In genomic region chr14:37165266-37165926, GRCm38 (mm10) we compare ENCODE assay signal across 8 mouse cellular contexts. TPM values are rescaled to one million over a fixed set of nuclear protein-coding genes. Genes with fewer than 3 reads are reported as not detected.
DNase-seq lines count a peak whose midpoint lies in the region; ATAC-seq and TF ChIP-seq lines count a peak whose summit lies in the region.

No protein-coding gene starts in this region.

- WGBS in hindbrain, postnatal 0 days = 50% methylated on average over 1 of the region's 1 CpGs

- H3K4me1 ChIP-seq in hindbrain, postnatal 0 days (ENCODE audit: insufficient read depth, low read length) = no peaks in the 10 kb centered on the region

- no peak for ATAC-seq in hindbrain, postnatal 0 days
- peak; percentile 85 for ATAC-seq in megakaryocyte progenitor cell, adult 5-6 weeks (replicated peaks; ENCODE audit: poor library complexity)

- H3K27ac ChIP-seq in hindbrain, postnatal 0 days = no peak overlapping the region

- H3K4me3 ChIP-seq in hindbrain, postnatal 0 days (ENCODE audit: low read length) = no peak overlapping the region

- H3K9ac ChIP-seq in hindbrain, postnatal 0 days (replicated peaks; ENCODE audit: low read length) = no peak overlapping the region

- H3K4me2 ChIP-seq in hindbrain, postnatal 0 days (ENCODE audit: low read depth, low read length) = no peak overlapping the region

- peak; percentile 24 for DNase-seq in heart, adult 8-10 months (ENCODE audit: low spot score)
- no peak for DNase-seq in heart, postnatal 36 days
- DNase-seq in thymus, postnatal 14 days = peak; percentile 4
- DNase-seq in thymus, adult 18-20 months = no peak
- peak; percentile 30 for DNase-seq in brain, embryonic 18.5 days (ENCODE audit: low read depth, low spot score)
- peak; percentile 76 for DNase-seq in hindbrain, postnatal 0 days (ENCODE audit: low spot score)
- no peak for DNase-seq in ovary, postnatal 10 days (ENCODE audit: low spot score)

- no peaks in the 10 kb centered on the region for H3K36me3 ChIP-seq in hindbrain, postnatal 0 days (ENCODE audit: insufficient read depth, low read length)

- H3K9me3 ChIP-seq in hindbrain, postnatal 0 days (ENCODE audit: low read length) = no peaks in the 10 kb centered on the region

- intact Hi-C loops in heart, postnatal 36 days (cut with DNase I) = no loop called here

- H3K27me3 ChIP-seq in hindbrain, postnatal 0 days (ENCODE audit: insufficient read depth, low read length) = no peaks in the 10 kb centered on the region

- peak; percentile 74 for TF ChIP-seq CTCF in hindbrain, postnatal 0 days (IDR thresholded peaks at IDR 0.05; ENCODE audit: low read depth)

RNA-seq across cellular contexts. Expression of gene Ghitm, which starts 30.3 kb away (rescaled TPM):
- 100 to 1,000 TPM; 632 to 720 (median 680) TPM for total RNA-seq in heart, adult 8-10 months (2022)
- total RNA-seq in heart, postnatal 36 days (2021) = 100 to 1,000 TPM; 639 to 655 TPM
- 86.5 and 103 TPM in 2 replicates for total RNA-seq in hindbrain, postnatal 0 days (2014; rRNA removed)
- polyA plus RNA-seq in hindbrain, postnatal 0 days (2015; fragmentation: Nextera tagmentation; extraction: Ambion mirVana) = 237 and 241 TPM in 2 replicates
- total RNA-seq in megakaryocyte progenitor cell, adult 5-6 weeks (2015) = 106 and 118 TPM in 2 replicates
- total RNA-seq in megakaryocyte progenitor cell, adult 5-6 weeks (2017) = 124 and 128 TPM in 2 replicates

RNA-seq across cellular contexts. Expression of gene 2610528A11Rik, which starts 51.6 kb away (rescaled TPM):
- total RNA-seq in heart, adult 8-10 months (2022) = not detected
- not detected for total RNA-seq in heart, postnatal 36 days (2021)
- not detected in 2 replicates for total RNA-seq in hindbrain, postnatal 0 days (2014; rRNA removed)
- 0.66 and 0.73 TPM in 2 replicates for polyA plus RNA-seq in hindbrain, postnatal 0 days (2015; fragmentation: Nextera tagmentation; extraction: Ambion mirVana)
- 1.7 and 2.1 TPM in 2 replicates for total RNA-seq in megakaryocyte progenitor cell, adult 5-6 weeks (2015)
- total RNA-seq in megakaryocyte progenitor cell, adult 5-6 weeks (2017) = 1.5 TPM in 1 of 2 replicates, not detected in the other

Comparison
In these comparisons a context has a peak if more than half of its experiments do, and no peak if none do; other contexts are left out.
1. DNase-seq: peak in heart, adult 8-10 months (single experiment), thymus, postnatal 14 days (single experiment), brain, embryonic 18.5 days (single experiment) and hindbrain, postnatal 0 days (single experiment); none in heart, postnatal 36 days (0 of 2), thymus, adult 18-20 months (0 of 2) and ovary, postnatal 10 days (single experiment).